Mouse (Mus musculus) brain, embryonic 14.5 days (tissue): ENCODE measurements around the gene Car11. TPM values are rescaled to one million over a fixed set of nuclear protein-coding genes. Genes with fewer than 3 reads are reported as not detected.

Source experiments
- DNase-seq: peaks from one replicate; pipeline ENCODE4 v3.0.0-alpha.2; 2011; ENCODE audit warnings: low read depth
- CTCF ChIP-seq: fragments of 200-500 bp; IDR thresholded peaks from 2 replicates; pipeline ENCODE4 v1.5.1; 2012; ENCODE audit warnings: inconsistent platforms, mild to moderate bottlenecking, moderate library complexity, borderline replicate concordance; ENCODE audit not compliant: insufficient read depth, insufficient read length; ENCODE audit errors: extremely low read depth
- POLR2A ChIP-seq: fragments of 200-500 bp; IDR thresholded peaks from 2 replicates; pipeline ENCODE4 v1.6.1; 2012; ENCODE audit warnings: mild to moderate bottlenecking, inconsistent platforms, borderline replicate concordance; ENCODE audit not compliant: poor library complexity, insufficient read depth, insufficient read length, severe bottlenecking; ENCODE audit errors: extremely low read depth
- polyA plus RNA-seq: library from polyadenylated mRNA; depleted of rRNA; stranded (reverse); fragments of >200 nt; gene quantifications from 2 replicates; pipeline ENCODE4 v1.2.3, GENCODE M21; 2012

The Car11 gene
- polyA plus RNA-seq, 1 experiment: 81.4 TPM

DNA sequence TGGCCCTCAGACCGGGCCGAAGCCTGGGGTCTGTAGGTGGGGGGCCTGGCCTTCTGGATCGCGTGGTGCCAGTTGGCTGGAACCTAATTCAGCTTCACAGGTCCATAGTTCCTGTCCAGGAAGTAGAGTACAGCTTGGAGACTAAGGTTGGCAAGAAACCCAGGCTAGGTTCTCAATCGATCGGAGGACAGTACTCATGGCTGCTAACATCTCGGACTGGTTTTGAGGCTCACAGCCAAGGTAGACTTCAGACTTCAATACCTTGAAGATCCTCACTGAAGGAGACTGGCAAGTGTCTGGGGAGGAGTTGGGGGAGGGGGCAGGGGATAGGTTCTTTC lies 21.6 kb downstream of the Car11 start:
- no peak for TF ChIP-seq CTCF
- no peak for TF ChIP-seq POLR2A
- DNase-seq: no peak

GRCm38 (mm10) chr7:45721642-45722347 lies 22.2 kb downstream of the Car11 start:
- TF ChIP-seq POLR2A: no peak
- no peak for TF ChIP-seq CTCF
- DNase-seq: no peak

- DNase-seq: no peak
- no peak for TF ChIP-seq CTCF
Observed at GRCm38 (mm10) chr7:45722348-45722713, 22.7 kb downstream of the Car11 start.

DNA sequence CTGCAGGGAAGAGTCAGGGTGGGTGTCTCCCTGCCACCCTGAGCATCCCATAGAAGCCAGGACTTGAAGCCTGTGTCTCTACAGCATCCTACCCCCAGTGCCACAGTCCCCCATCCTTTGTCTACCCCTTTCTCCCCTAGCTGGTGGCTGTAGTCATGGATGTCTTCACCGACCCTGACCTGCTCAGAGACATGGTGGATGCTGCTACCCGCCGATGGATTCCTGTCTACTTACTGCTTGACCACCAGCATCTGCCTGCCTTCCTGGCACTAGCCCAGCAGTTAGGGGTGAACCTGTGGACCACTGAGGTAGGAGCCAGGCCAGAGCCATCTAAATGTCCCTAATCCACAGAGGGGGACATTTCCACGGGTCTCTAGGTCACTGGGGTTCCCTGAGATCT lies 23.7 kb downstream of the Car11 start:
- TF ChIP-seq CTCF (no peak), POLR2A (no peak)
- no peak for DNase-seq

DNA sequence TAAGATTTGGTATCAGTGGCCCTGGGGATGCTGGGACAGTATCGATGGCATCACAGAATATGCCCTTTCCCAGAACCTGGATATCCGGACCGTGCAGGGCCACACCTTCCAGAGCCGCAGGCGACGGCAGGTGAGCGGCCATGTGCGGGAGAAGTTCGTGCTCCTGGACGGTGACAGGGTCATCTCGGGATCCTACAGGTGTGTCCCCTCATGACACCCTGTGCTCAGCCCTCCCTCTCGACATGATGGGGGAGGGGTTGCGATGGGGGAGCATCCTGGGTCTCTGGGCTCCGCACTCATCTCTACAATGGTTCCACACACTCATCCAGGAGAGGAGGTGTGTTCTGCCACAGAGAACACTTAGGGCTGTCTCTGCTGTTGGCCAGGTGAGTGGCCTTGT lies 24.1 kb downstream of the Car11 start:
- no peak for DNase-seq
- no peak for TF ChIP-seq POLR2A

DNA sequence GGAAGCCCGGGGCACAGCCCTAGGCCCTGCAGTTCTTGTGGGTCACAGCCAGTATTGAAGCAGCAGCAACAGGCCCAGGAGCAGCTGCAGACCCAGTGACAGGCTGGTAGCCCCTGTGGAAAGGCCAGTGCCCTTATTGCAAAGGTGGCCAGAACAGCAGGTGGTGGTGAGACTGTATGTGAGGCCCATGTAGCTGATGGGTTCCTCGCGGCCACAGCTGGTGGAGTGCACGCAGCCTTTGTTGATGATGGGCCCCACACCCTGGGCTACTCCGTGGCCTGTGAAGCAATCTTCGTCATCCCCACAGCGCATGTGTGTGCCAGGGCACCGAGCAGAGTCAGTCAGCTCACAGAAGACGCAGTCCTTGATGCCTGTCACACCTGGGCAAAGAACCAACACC lies 25.5 kb downstream of the Car11 start:
- no peak for DNase-seq
- no peak for TF ChIP-seq CTCF
- TF ChIP-seq POLR2A: no peak

DNA sequence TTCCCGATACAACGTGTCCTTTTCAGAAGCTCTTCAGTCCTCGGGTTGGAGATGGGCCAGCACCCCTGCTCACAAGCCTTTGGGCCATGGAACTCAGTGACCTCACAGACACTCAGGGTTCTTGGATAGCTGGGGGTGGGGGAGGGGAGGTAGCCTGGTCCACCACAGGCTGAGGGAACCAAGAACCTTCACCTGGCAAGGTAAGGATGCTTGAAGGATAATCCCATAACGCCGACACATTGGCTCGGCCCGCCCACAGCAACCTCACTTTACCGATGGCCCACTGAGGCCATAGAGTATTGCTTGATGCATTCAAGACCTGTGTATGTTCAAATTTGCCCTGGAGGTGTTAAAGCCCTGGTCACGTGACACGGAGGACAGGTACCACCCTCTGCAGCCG lies 26.1 kb downstream of the Car11 start, which contains the start of gene Spaca4:
Gene Spaca4, minus strand, starts transcription at position 101 of the 400 bp plus-strand sequence.
- TF ChIP-seq POLR2A (no peak), CTCF (no peak)
- no peak for DNase-seq

DNA sequence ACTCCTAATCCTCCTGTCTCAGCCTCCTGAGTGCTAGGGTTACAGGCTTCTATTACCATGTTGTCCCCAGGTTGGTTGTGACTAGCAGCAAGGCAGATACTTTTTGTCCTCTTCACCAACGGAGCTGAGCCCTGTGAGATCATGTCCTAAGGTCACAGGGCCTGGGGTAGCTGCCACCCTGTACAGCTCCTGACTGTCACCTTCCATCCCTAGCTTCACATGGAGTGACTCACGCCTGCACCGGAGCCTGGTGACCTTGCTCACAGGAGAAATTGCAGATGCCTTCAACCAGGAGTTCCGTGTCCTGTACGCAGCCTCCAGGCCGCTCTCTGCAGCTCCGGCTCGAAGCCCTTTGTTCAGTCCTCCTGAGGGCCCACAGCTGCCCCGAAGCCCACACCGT lies 26.8 kb downstream of the Car11 start:
- TF ChIP-seq CTCF: no peak
- no peak for TF ChIP-seq POLR2A
- no peak for DNase-seq

- TF ChIP-seq POLR2A (no peak), CTCF (no peak)
- DNase-seq: no peak
Observed at GRCm38 (mm10) chr7:45727625-45728024, 28.0 kb downstream of the Car11 start.

DNA sequence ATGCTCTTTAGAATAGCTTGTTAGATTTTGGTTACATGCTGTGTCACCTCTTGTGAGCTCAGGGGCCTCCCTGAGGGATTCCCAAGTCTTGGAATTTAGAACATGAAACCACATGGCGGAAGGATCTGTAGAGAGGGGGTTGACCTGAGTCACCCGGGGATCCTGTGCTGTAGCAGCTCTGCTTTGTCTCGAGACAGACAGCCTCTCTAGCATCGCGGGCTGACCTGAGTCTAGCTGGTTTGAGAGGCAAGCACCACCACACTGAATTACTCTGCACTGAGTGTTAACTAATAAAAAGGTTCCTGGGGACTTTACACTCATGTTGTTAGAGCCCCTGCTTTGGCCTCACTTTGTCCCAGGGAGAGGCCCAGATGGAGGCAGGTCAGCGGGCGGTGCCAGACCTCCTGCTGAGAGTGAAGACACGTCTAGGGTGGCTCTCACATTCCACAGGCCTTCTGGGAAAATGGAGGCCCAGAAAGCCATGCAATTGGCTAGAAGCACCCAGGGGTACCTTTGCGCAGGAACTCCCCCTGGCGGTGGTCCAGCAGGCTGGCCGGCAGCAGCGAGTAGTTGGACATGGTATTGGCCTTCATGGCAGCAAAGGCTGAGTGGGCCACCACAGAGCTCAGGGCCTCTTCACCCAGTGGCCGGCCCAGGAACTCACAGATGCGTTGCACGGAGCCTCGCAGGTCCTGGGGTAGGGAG lies 31.2 kb downstream of the Car11 start:
- DNase-seq: no peak
- TF ChIP-seq CTCF (peak; percentile 70), POLR2A (no peak)

- no peak for TF ChIP-seq POLR2A
- DNase-seq: no peak
Observed at GRCm38 (mm10) chr7:45733477-45733876, 33.8 kb downstream of the Car11 start.

- DNase-seq: peak; percentile 93
- TF ChIP-seq CTCF (peak; percentile 84), POLR2A (no peak)
Observed at GRCm38 (mm10) chr7:45739162-45739763, 39.6 kb downstream of the Car11 start.
